Mouse (Mus musculus): ENCODE data around the gene Ubxn2a.
"Not testable (repeated sequence)": the region's sequence is repeated elsewhere in the genome, so short reads cannot be mapped to it uniquely, and the experiment has no call there.

Gene Ubxn2a

GRCm38 (mm10) chr12:4906951-4907906 lies at the start of gene Ubxn2a:
TSS of gene Ubxn2a (minus strand) at chr12:4907705.
- DNase-seq (ENCODE audit: extremely low read depth, low read depth, low spot score), result peak; percentile 36

- no peak for DNase-seq (ENCODE audit: extremely low read depth, low read depth, low spot score)
These were observed 45.7 kb upstream of the Ubxn2a start for GRCm38 (mm10) chr12:4953156-4953555.

- DNase-seq (ENCODE audit: extremely low read depth, low read depth, low spot score), result no peak
These were observed 44.8 kb upstream of the Ubxn2a start for GRCm38 (mm10) chr12:4952272-4952671.

GRCm38 (mm10) chr12:4930820-4931548 lies 23.5 kb upstream of the Ubxn2a start:
- peak; percentile 34 for DNase-seq (ENCODE audit: extremely low read depth, low read depth, low spot score)

GRCm38 (mm10) chr12:4928197-4928596 lies 20.7 kb upstream of the Ubxn2a start:
- no peak for DNase-seq (ENCODE audit: extremely low read depth, low read depth, low spot score)

- no peak for DNase-seq (ENCODE audit: extremely low read depth, low read depth, low spot score)
These were observed 10.5 kb upstream of the Ubxn2a start for GRCm38 (mm10) chr12:4917805-4918591.

- DNase-seq (ENCODE audit: extremely low read depth, low read depth, low spot score), result no peak
These were observed 9.7 kb upstream of the Ubxn2a start, which contains the start of gene Atad2b for GRCm38 (mm10) chr12:4916994-4917804. TSS of gene Atad2b (plus strand) at chr12:4917353.

- DNase-seq (ENCODE audit: extremely low read depth, low read depth, low spot score), result no peak
These were observed 7.4 kb upstream of the Ubxn2a start for GRCm38 (mm10) chr12:4914944-4915343.

- DNase-seq (ENCODE audit: extremely low read depth, low read depth, low spot score), result no peak
These were observed 6.9 kb upstream of the Ubxn2a start for GRCm38 (mm10) chr12:4914441-4914840.

- DNase-seq (ENCODE audit: extremely low read depth, low read depth, low spot score), result no peak
These were observed 4.2 kb upstream of the Ubxn2a start for GRCm38 (mm10) chr12:4911716-4912115.

- not testable (repeated sequence) for DNase-seq (ENCODE audit: extremely low read depth, low read depth, low spot score)
These were observed 3.0 kb upstream of the Ubxn2a start for GRCm38 (mm10) chr12:4910496-4910895.

- no peak for DNase-seq (ENCODE audit: extremely low read depth, low read depth, low spot score)
These were observed 886 bp upstream of the Ubxn2a start for GRCm38 (mm10) chr12:4908391-4908790.

GRCm38 (mm10) chr12:4906476-4906875 lies 1.0 kb downstream of the Ubxn2a start:
- no peak for DNase-seq (ENCODE audit: extremely low read depth, low read depth, low spot score)

GRCm38 (mm10) chr12:4905946-4906345 lies 1.6 kb downstream of the Ubxn2a start:
- DNase-seq (ENCODE audit: extremely low read depth, low read depth, low spot score), result no peak

- DNase-seq (ENCODE audit: extremely low read depth, low read depth, low spot score), result no peak
These were observed 9.5 kb downstream of the Ubxn2a start for GRCm38 (mm10) chr12:4898024-4898423.

GRCm38 (mm10) chr12:4889891-4890290 lies 17.6 kb downstream of the Ubxn2a start:
- no peak for DNase-seq (ENCODE audit: extremely low read depth, low read depth, low spot score)

GRCm38 (mm10) chr12:4889251-4889650 lies 18.3 kb downstream of the Ubxn2a start:
- no peak for DNase-seq (ENCODE audit: extremely low read depth, low read depth, low spot score)

- no peak for DNase-seq (ENCODE audit: extremely low read depth, low read depth, low spot score)
These were observed 18.8 kb downstream of the Ubxn2a start for GRCm38 (mm10) chr12:4888739-4889138.

- DNase-seq (ENCODE audit: extremely low read depth, low read depth, low spot score), result not testable (repeated sequence)
These were observed 20.9 kb downstream of the Ubxn2a start for GRCm38 (mm10) chr12:4886581-4886980.

GRCm38 (mm10) chr12:4885062-4885461 lies 22.4 kb downstream of the Ubxn2a start:
- DNase-seq (ENCODE audit: extremely low read depth, low read depth, low spot score), result peak; percentile 31
